Mouse (Mus musculus) kidney, embryonic 16.5 days (tissue): ENCODE data around the gene Aacs. TPM values are rescaled to one million over a fixed set of nuclear protein-coding genes. Genes with fewer than 3 reads are reported as not detected.
"Not testable (repeated sequence)": the region's sequence is repeated elsewhere in the genome, so short reads cannot be mapped to it uniquely, and the experiment has no call there.

ENCODE experiments used
- ATAC-seq: fragments of 200-750 bp; cut with Nextera tagmentation; 2 replicates; pipeline ENCODE4 v1.8.0; 2017; ENCODE audit warnings: moderate TSS enrichment; ENCODE audit not compliant: low FRiP score, low TSS enrichment
- H3K27ac ChIP-seq: fragments of 300-500 bp; sonication (generic); 2 replicates; pipeline ENCODE4 v1.5.1; 2014; ENCODE audit warnings: low read length
- H3K27me3 ChIP-seq: fragments of 300-500 bp; sonication (generic); 2 replicates; pipeline ENCODE4 v1.6.1; 2014; ENCODE audit warnings: low read length, control low read depth, mixed read lengths; ENCODE audit not compliant: insufficient read depth
- H3K36me3 ChIP-seq: fragments of 300-500 bp; sonication (generic); 2 replicates; pipeline ENCODE4 v1.6.1; 2014; ENCODE audit warnings: low read length, control low read depth, mixed read lengths; ENCODE audit not compliant: insufficient read depth
- H3K4me1 ChIP-seq: fragments of 300-500 bp; sonication (generic); 2 replicates; pipeline ENCODE4 v1.6.1; 2014; ENCODE audit warnings: low read length, control low read depth, mixed read lengths; ENCODE audit not compliant: insufficient read depth
- H3K4me2 ChIP-seq: fragments of 300-500 bp; sonication (generic); replicated peaks from 2 replicates; pipeline ENCODE4 v1.6.1; 2014; ENCODE audit warnings: low read depth, low read length
- H3K4me3 ChIP-seq: fragments of 300-500 bp; sonication (generic); 2 replicates; pipeline ENCODE4 v1.5.1; 2014; ENCODE audit warnings: mild to moderate bottlenecking, low read length
- H3K9ac ChIP-seq: fragments of 300-500 bp; sonication (generic); replicated peaks from 2 replicates; pipeline ENCODE4 v1.6.1; 2014; ENCODE audit warnings: low read length
- H3K9me3 ChIP-seq: fragments of 300-500 bp; sonication (generic); 2 replicates; pipeline ENCODE4 v1.6.1; 2016; ENCODE audit warnings: low read length, control low read depth
- WGBS: fragments of 180-500 bp; shearing (Covaris S2); extraction: QIAGEN DNeasy Blood & Tissue Kit; methylation state at CpG from one replicate; pipeline ENCODE4 v1.1.7; 2014; 5-methylcytosine and 5-hydroxymethylcytosine counted together
- polyA plus RNA-seq: library from polyadenylated mRNA; unstranded; fragments of >200 nt; fragmentation: Nextera tagmentation; extraction: Ambion mirVana; gene quantifications from 2 replicates; pipeline ENCODE4 v1.2.1, GENCODE M21; 2015

Aacs gene
- polyA plus RNA-seq, 1 experiment from 2014 or later, result 41.1 TPM

DNA sequence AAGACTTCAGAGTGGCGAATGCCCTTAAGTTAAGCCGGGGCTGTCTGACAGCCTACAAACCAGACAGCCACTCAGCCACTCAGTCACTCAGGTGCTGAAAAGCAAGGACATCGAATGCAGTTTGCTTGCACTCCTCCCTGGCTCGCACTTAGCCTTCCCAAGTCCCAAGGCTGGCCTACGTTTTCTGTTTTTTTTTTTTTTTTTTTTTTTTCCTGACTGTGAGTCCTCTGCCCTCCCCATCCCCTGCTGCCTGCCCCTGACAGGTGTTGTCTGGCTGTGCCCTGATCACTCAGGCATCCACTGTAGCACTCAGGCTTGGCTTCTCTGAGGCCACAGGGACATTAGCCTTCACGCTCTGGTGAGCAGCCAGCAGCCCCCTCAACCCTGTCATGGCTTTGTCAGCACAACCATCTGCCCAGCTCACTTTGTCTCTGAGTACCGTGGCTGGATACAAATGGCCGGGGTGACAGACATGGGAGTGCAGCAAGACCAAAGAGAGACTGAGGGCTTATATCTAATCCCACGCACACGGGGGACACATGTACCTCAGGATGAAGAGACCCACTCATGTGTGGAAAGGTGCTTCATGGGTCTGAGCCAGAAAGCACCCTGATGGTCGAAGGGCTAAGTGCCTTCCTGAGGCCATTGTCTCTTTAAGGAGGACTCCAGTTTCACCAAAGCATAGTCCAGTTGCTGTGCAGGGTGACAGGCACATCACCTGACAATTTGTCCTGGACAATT, 11.9 kb downstream of the Aacs start:
- Histone ChIP-seq H3K9ac (no peak overlapping the region), H3K9me3 (no peaks in the 10 kb centered on the region), H3K27ac (peak overlapping the region; percentile 84), H3K4me2 (no peak overlapping the region), H3K4me3 (no peak overlapping the region), H3K4me1 (peaks cover 7% of the 10 kb centered on the region), H3K36me3 (peaks cover 25% of the 10 kb centered on the region), H3K27me3 (no peaks in the 10 kb centered on the region)
- WGBS, result 40% methylated on average over 11 of the region's 11 CpGs
- ATAC-seq, result peak; percentile 96

DNA sequence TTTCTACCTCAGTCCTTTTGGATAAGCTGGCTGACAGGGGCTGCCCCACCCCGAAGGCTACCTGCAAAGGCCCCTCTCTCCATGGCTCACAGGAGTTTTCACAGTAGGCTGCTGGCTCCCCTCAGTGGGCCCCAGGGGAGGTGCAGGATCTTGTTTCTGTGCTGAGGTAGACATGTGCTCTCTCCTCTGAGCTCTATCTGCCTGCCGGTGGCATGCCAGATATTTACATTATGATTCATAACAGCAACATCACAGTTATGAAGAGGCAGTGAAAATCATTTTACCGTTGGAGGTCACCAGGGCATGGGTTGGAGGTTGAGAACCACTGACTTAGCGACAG, 12.5 kb downstream of the Aacs start:
- Histone ChIP-seq H3K4me2 (no peak overlapping the region), H3K36me3 (peaks cover 21% of the 10 kb centered on the region), H3K9ac (no peak overlapping the region), H3K4me1 (peaks cover 7% of the 10 kb centered on the region), H3K27ac (peak overlapping the region; percentile 84), H3K9me3 (no peaks in the 10 kb centered on the region), H3K27me3 (no peaks in the 10 kb centered on the region), H3K4me3 (no peak overlapping the region)
- WGBS, result 38% methylated on average over 4 of the region's 4 CpGs
- ATAC-seq, result peak; percentile 85

DNA sequence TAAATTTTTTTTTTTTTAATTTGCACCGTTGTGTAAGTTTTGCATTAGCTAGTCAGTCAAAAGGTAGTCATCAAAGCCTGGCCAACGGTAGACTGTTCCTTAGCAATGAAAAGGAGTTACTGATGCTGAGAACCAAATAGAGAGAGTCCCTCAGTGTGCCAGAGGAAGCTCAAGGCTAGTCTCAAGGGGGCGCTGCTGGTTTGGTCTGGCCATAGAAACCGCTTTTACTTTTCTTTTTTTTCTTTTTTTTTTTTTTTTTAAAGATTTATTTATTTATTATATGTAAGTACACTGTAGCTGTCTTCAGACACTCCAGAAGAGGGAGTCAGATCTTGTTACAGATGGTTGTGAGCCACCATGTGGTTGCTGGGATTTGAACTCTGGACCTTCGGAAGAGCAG, 13.3 kb downstream of the Aacs start:
- H3K27me3 ChIP-seq, H3K9me3 ChIP-seq, H3K4me1 ChIP-seq, H3K4me2 ChIP-seq, ATAC-seq, H3K9ac ChIP-seq, H3K27ac ChIP-seq, H3K4me3 ChIP-seq: not testable (repeated sequence)
- H3K36me3 ChIP-seq, result peaks cover 19% of the 10 kb centered on the region
- WGBS, result 92% methylated on average over 5 of the region's 5 CpGs

DNA sequence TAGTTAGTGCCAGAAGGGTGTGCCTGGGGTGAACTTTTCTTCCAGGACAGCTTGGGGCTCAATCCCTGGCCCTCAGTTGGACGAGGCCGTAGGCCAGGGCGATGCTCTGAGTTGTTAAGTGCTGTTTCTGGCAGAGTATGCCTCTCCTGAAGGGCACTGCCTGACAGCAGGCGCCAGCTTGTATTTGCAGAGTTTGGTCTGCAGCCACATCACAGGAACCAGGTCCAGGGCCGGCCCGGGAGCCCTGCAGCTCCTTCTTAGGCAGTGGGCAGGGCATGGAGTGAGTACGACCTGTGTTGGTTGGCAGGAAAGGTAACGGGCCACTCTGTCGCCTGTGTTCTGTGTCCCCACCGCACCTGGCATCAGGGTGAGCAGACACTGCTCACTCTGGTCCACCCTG, 15.5 kb downstream of the Aacs start:
- Histone ChIP-seq H3K4me1 (peaks cover 7% of the 10 kb centered on the region), H3K9ac (no peak overlapping the region), H3K9me3 (no peaks in the 10 kb centered on the region), H3K4me2 (no peak overlapping the region), H3K27me3 (no peaks in the 10 kb centered on the region), H3K4me3 (no peak overlapping the region), H3K27ac (no peak overlapping the region), H3K36me3 (peaks cover 23% of the 10 kb centered on the region)
- ATAC-seq, result no peak
- 94% methylated on average over 10 of the region's 10 CpGs for WGBS

DNA sequence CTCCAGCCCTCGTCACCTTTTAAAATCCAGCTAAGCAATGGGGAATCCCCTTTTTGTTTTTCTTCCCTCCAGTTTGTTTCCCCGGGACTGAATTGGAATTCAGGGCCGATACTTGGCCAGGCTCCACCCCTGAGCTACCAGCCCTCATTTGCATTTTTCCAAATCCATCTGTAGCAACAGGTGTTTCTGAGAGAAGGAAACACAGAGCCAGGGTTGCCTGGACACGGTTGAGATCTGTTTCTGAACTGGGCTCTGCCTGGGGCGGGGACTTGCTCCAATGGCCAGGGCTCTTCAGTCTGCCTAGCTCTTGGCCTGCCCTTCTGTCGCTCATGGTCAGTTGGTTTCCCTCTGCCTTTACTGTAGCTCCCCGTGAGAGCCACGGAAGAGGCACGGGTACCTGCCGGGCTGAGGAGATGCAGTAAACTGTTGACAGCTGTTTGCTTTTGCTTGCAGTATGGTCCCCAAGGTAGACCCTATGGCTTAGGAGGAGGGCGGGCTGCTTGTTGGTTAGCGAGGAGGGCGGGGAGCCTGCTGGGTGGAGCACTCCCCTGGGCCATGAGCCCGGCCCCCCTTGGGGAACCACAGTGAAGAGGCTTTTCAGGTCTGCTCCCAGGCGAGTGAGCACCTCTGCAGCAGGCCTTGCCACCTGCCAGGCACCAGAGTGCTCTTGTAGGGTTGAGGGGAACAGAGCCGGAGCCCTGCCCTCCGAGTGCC, 16.9 kb downstream of the Aacs start:
- no peaks in the 10 kb centered on the region for H3K4me1 ChIP-seq
- 74% methylated on average over 17 of the region's 17 CpGs for WGBS
- H3K4me2 ChIP-seq, result no peak overlapping the region
- H3K27ac ChIP-seq, result no peak overlapping the region
- ATAC-seq, result no peak
- no peaks in the 10 kb centered on the region for H3K9me3 ChIP-seq
- peaks cover 23% of the 10 kb centered on the region for H3K36me3 ChIP-seq
- H3K4me3 ChIP-seq, result no peak overlapping the region
- H3K27me3 ChIP-seq, result no peaks in the 10 kb centered on the region
- no peak overlapping the region for H3K9ac ChIP-seq

DNA sequence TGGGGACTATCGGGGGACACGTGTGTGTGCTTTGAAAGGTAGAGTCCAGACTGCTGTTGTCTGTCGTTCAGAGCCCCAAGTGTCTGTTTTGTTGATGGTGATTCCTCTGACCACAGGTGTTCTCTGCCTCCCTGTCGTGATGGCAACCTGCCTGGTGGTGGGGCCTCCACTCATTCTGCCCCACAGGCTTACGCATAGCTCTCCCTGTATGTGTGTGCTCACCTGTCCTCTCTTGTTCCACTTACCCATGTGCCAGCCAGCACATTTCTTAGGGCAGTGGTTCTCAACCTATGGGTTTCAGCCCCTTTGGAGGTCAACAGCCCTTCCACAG, 17.4 kb downstream of the Aacs start:
- no peak for ATAC-seq

DNA sequence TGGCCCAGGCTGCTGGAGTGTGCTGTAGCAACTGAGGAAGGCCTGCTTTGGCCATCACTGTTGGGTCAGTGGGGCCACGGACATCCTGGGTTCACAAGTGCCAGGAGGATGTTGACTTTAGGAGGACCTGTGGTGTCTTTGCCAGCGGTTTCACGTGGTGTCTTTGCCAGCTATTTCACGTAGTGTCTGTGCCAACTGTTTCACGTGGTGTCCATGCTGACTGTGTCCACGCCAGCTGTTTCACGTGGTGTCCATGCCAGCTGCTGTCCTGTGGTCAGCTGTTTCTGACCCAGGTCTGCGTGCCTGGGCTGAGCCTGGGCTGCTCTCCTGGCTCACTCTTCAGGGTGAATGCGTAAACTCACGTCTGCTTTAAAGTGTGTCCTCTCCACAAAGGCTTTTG, 20.0 kb downstream of the Aacs start:
- no peaks in the 10 kb centered on the region for H3K27me3 ChIP-seq
- 85% methylated on average over 10 of the region's 10 CpGs for WGBS
- H3K27ac ChIP-seq, result no peak overlapping the region
- H3K9ac ChIP-seq, result no peak overlapping the region
- H3K4me1 ChIP-seq, result no peaks in the 10 kb centered on the region
- H3K36me3 ChIP-seq, result peaks cover 15% of the 10 kb centered on the region
- ATAC-seq, result no peak
- H3K4me3 ChIP-seq, result no peak overlapping the region
- no peaks in the 10 kb centered on the region for H3K9me3 ChIP-seq
- no peak overlapping the region for H3K4me2 ChIP-seq

More for the DNA sequence above, 17.4 kb downstream of the Aacs start:
- peaks cover 23% of the 10 kb centered on the region for H3K36me3 ChIP-seq
- no peak overlapping the region for H3K9ac ChIP-seq
- WGBS, result 74% methylated on average over 5 of the region's 5 CpGs
- H3K27ac ChIP-seq, result no peak overlapping the region
- H3K4me3 ChIP-seq, result no peak overlapping the region
- no peaks in the 10 kb centered on the region for H3K4me1 ChIP-seq
- H3K27me3 ChIP-seq, result no peaks in the 10 kb centered on the region
- H3K4me2 ChIP-seq, result no peak overlapping the region
- no peaks in the 10 kb centered on the region for H3K9me3 ChIP-seq

DNA sequence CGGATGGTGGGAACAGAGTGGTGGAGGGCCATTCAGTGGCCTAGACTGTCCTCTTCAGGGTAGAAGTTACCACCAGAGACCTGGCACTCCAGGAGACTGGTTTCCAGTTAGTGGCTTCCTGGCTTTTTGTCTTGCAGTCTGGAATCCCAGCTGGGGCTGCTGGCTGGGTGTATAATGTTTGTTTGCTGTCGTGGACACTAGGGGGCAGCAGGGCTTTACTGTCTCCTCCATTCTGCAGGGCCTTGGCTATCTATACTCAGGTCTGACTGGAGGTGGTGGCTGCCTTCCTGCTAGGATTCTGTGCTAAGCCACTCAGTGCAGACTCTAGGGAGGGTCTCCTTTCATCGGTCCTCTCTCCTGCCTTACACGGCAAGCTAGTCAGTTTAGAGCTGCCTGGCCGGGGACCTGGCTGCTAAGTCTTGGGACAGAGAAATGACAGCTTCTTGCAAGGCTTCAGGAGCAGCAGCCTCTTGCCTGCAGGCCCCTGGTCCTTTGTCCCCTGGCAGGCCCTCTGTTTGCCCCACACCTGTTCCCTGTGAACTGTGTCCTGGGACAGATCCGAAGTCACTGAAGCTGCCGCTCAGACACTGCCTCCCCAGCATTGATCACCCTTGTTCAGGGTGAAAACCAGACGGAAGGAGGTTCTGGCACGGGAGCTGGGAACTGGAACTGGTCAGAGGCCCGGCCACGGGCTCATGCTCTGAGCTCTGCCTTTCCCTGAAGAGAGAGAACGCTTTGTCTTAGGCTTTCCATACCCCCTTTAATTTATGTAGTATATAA, 22.4 kb downstream of the Aacs start:
- ATAC-seq, result 0 out of 2 replicates have a peak, but pooled peaks have one; percentile 66
- no peaks in the 10 kb centered on the region for H3K27me3 ChIP-seq
- no peak overlapping the region for H3K4me3 ChIP-seq
- H3K27ac ChIP-seq, result no peak overlapping the region
- no peaks in the 10 kb centered on the region for H3K4me1 ChIP-seq
- H3K9me3 ChIP-seq, result no peaks in the 10 kb centered on the region
- H3K36me3 ChIP-seq, result peaks cover 7% of the 10 kb centered on the region
- no peak overlapping the region for H3K4me2 ChIP-seq
- 71% methylated on average over 12 of the region's 12 CpGs for whole genome bisulfite sequencing
- no peak overlapping the region for H3K9ac ChIP-seq

DNA sequence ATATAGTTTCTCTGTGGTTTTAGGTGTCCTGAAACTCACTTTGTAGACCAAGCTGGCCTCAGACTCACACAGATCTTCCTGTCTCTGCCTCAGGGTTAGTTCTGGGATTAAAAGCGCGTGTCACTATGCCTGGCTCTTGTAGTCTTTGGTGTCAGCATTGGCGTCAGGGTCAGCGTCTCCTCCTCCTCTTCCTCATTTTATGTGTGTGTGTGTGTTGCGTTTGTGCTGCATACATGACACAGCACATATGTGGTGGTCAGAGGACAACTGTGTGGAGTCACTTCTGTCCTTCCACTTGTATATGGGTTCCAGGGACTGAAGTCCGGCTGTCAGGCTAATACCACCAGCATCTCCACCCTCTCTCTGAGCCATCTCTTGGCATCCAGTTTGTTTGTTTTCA, 25.9 kb downstream of the Aacs start:
- Histone ChIP-seq H3K4me1 (peaks cover 2% of the 10 kb centered on the region; the same call in 1 of the 2 replicates), H3K27me3 (no peaks in the 10 kb centered on the region), H3K36me3 (peaks cover 14% of the 10 kb centered on the region; the same call in 1 of the 2 replicates), H3K9me3 (no peaks in the 10 kb centered on the region), H3K4me3 (no peak overlapping the region), H3K4me2 (no peak overlapping the region), H3K27ac (no peak overlapping the region), H3K9ac (no peak overlapping the region)
- ATAC-seq, result no peak
- 82% methylated on average over 6 of the region's 6 CpGs for WGBS
